Mouse (Mus musculus) heart, embryonic 13.5 days (tissue): ENCODE results near the gene Ulk3. TPM values are rescaled to one million over a fixed set of nuclear protein-coding genes. Genes with fewer than 3 reads are reported as not detected.

Experiments
- ATAC-seq: fragments of 200-750 bp; cut with Nextera tagmentation; 2 replicates; pipeline ENCODE4 v1.8.0; 2017; ENCODE audit warnings: moderate TSS enrichment; ENCODE audit not compliant: insufficient number of reproducible peaks, low FRiP score, low TSS enrichment; ENCODE audit errors: extremely low read depth
- H3K27ac ChIP-seq: fragments of 300-500 bp; sonication (generic); replicated peaks from 2 replicates; pipeline ENCODE4 v1.5.1; 2015; ENCODE audit warnings: moderate library complexity, mild to moderate bottlenecking, inconsistent platforms
- H3K27me3 ChIP-seq: fragments of 300-500 bp; sonication (generic); replicated peaks from 2 replicates; pipeline ENCODE4 v1.6.1; 2015; ENCODE audit warnings: mild to moderate bottlenecking, inconsistent platforms
- H3K36me3 ChIP-seq: fragments of 300-500 bp; sonication (generic); 2 replicates; pipeline ENCODE4 v1.6.1; 2015; ENCODE audit warnings: mild to moderate bottlenecking, inconsistent platforms
- H3K4me1 ChIP-seq: fragments of 300-500 bp; sonication (generic); 2 replicates; pipeline ENCODE4 v1.6.1; 2015; ENCODE audit warnings: inconsistent platforms
- H3K4me2 ChIP-seq: fragments of 300-500 bp; sonication (generic); 2 replicates; pipeline ENCODE4 v1.6.1; 2015; ENCODE audit warnings: inconsistent platforms, mild to moderate bottlenecking, moderate library complexity
- H3K4me3 ChIP-seq: fragments of 300-500 bp; sonication (generic); 2 replicates; pipeline ENCODE4 v1.5.1; 2015; ENCODE audit warnings: moderate library complexity, mild to moderate bottlenecking, inconsistent platforms
- H3K9ac ChIP-seq: fragments of 300-500 bp; sonication (generic); 2 replicates; pipeline ENCODE4 v1.6.1; 2015; ENCODE audit warnings: inconsistent platforms, mild to moderate bottlenecking, moderate library complexity
- H3K9me3 ChIP-seq: fragments of 300-500 bp; sonication (generic); 2 replicates; pipeline ENCODE4 v1.6.1; 2016; ENCODE audit warnings: inconsistent platforms
- WGBS: fragments of 180-500 bp; shearing (Covaris S2); methylation state at CpG from one replicate; pipeline ENCODE4 v1.1.7; 2015; ENCODE audit warnings: mixed read lengths; 5-methylcytosine and 5-hydroxymethylcytosine counted together
- polyA plus RNA-seq: library from polyadenylated mRNA; unstranded; fragments of >200 nt; fragmentation: Nextera tagmentation; extraction: Ambion mirVana; gene quantifications from 2 replicates; pipeline ENCODE4 v1.2.1, GENCODE M21; 2015

The Ulk3 gene
- polyA plus RNA-seq, 1 experiment from 2014 or later, result 17.1 TPM

- Histone ChIP-seq H3K27ac (no peak overlapping the region), H3K4me2 (no peak overlapping the region)
- ATAC-seq, result no peak
Observed at GRCm38 (mm10) chr9:57600620-57601352, 11.5 kb downstream of the Ulk3 start.

GRCm38 (mm10) chr9:57601353-57601706 lies 12.1 kb downstream of the Ulk3 start:
- Histone ChIP-seq H3K36me3 (peaks cover 3% of the 10 kb centered on the region), H3K27ac (no peak overlapping the region), H3K27me3 (peaks cover 27% of the 10 kb centered on the region), H3K4me3 (no peak overlapping the region), H3K9me3 (no peaks in the 10 kb centered on the region), H3K4me1 (peaks cover 56% of the 10 kb centered on the region), H3K4me2 (no peak overlapping the region), H3K9ac (no peak overlapping the region)
- 39% methylated on average over 2 of the region's 2 CpGs for WGBS
- no peak for ATAC-seq

More at GRCm38 (mm10) chr9:57600620-57601352, 11.5 kb downstream of the Ulk3 start:
- 1% methylated on average over 3 of the region's 3 CpGs for WGBS
- peaks cover 23% of the 10 kb centered on the region for H3K27me3 ChIP-seq
- H3K4me1 ChIP-seq, result peaks cover 53% of the 10 kb centered on the region
- H3K36me3 ChIP-seq, result peaks cover 7% of the 10 kb centered on the region
- no peak overlapping the region for H3K4me3 ChIP-seq
- H3K9ac ChIP-seq, result no peak overlapping the region
- H3K9me3 ChIP-seq, result no peaks in the 10 kb centered on the region

- Histone ChIP-seq H3K9me3 (no peaks in the 10 kb centered on the region), H3K9ac (no peak overlapping the region), H3K4me3 (no peak overlapping the region), H3K27ac (no peak overlapping the region), H3K27me3 (peaks cover 35% of the 10 kb centered on the region), H3K36me3 (no peaks in the 10 kb centered on the region), H3K4me1 (peaks cover 59% of the 10 kb centered on the region), H3K4me2 (no peak overlapping the region)
- WGBS, result 25% methylated on average over 8 of the region's 8 CpGs
- ATAC-seq, result no peak
Observed at GRCm38 (mm10) chr9:57602098-57602497, 12.8 kb downstream of the Ulk3 start.

- Histone ChIP-seq H3K27me3 (peaks cover 60% of the 10 kb centered on the region), H3K9me3 (no peaks in the 10 kb centered on the region), H3K36me3 (no peaks in the 10 kb centered on the region), H3K4me2 (no peak overlapping the region), H3K9ac (no peak overlapping the region), H3K4me3 (no peak overlapping the region), H3K4me1 (peaks cover 31% of the 10 kb centered on the region), H3K27ac (no peak overlapping the region)
- 60% methylated on average over 4 of the region's 4 CpGs for WGBS
- no peak for ATAC-seq
Observed at GRCm38 (mm10) chr9:57604875-57605274, 15.6 kb downstream of the Ulk3 start.

GRCm38 (mm10) chr9:57605503-57605902 lies 16.3 kb downstream of the Ulk3 start:
- WGBS, result 19% methylated on average over 9 of the region's 9 CpGs
- Histone ChIP-seq H3K4me2 (no peak overlapping the region), H3K9me3 (no peaks in the 10 kb centered on the region), H3K36me3 (no peaks in the 10 kb centered on the region), H3K27me3 (peaks cover 65% of the 10 kb centered on the region), H3K4me3 (no peak overlapping the region), H3K9ac (no peak overlapping the region), H3K27ac (no peak overlapping the region), H3K4me1 (peaks cover 25% of the 10 kb centered on the region)
- ATAC-seq, result no peak

GRCm38 (mm10) chr9:57606139-57606851 lies 17.0 kb downstream of the Ulk3 start, which contains the start of gene Cplx3:
TSS of gene Cplx3 (minus strand) at chr9:57606281.
- peak within 1 kb of the TSS; percentile 20 for H3K4me2 ChIP-seq
- H3K27me3 ChIP-seq, result peaks cover 65% of the 10 kb centered on the region
- peaks cover 17% of the 10 kb centered on the region for H3K4me1 ChIP-seq
- H3K4me3 ChIP-seq, result no peak within 1 kb of the TSS
- 6% methylated on average over 24 of the region's 24 CpGs for WGBS
- ATAC-seq, result 0 out of 2 replicates have a peak, but pooled peaks have one; percentile 43
- no peak within 1 kb of the TSS for H3K27ac ChIP-seq
- H3K36me3 ChIP-seq, result no peaks in the 10 kb centered on the region
- no peak within 1 kb of the TSS for H3K9ac ChIP-seq
- H3K9me3 ChIP-seq, result no peaks in the 10 kb centered on the region

GRCm38 (mm10) chr9:57609803-57610202 lies 20.6 kb downstream of the Ulk3 start:
- H3K4me1 ChIP-seq, result peaks cover 9% of the 10 kb centered on the region
- H3K4me2 ChIP-seq, result no peak overlapping the region
- no peaks in the 10 kb centered on the region for H3K9me3 ChIP-seq
- peaks cover 52% of the 10 kb centered on the region for H3K27me3 ChIP-seq
- whole genome bisulfite sequencing, result 42% methylated on average over 3 of the region's 3 CpGs
- H3K36me3 ChIP-seq, result no peaks in the 10 kb centered on the region
- no peak overlapping the region for H3K9ac ChIP-seq
- H3K4me3 ChIP-seq, result no peak overlapping the region
- no peak overlapping the region for H3K27ac ChIP-seq
- ATAC-seq, result no peak

- Histone ChIP-seq H3K4me3 (no peak overlapping the region), H3K9ac (no peak overlapping the region), H3K36me3 (no peaks in the 10 kb centered on the region), H3K4me1 (peaks cover 9% of the 10 kb centered on the region), H3K9me3 (no peaks in the 10 kb centered on the region), H3K4me2 (no peak overlapping the region), H3K27me3 (peaks cover 47% of the 10 kb centered on the region), H3K27ac (no peak overlapping the region)
- ATAC-seq, result no peak
- 51% methylated on average over 3 of the region's 3 CpGs for WGBS
Observed at GRCm38 (mm10) chr9:57610359-57610826, 21.1 kb downstream of the Ulk3 start.

- Histone ChIP-seq H3K9me3 (no peaks in the 10 kb centered on the region), H3K36me3 (no peaks in the 10 kb centered on the region), H3K27ac (no peak overlapping the region), H3K4me1 (0 out of 2 replicates have a peak, but pooled peaks cover 3% of the 10 kb centered on the region), H3K4me3 (no peak overlapping the region), H3K9ac (no peak overlapping the region), H3K27me3 (peaks cover 25% of the 10 kb centered on the region), H3K4me2 (no peak overlapping the region)
- WGBS, result 52% methylated on average over 7 of the region's 7 CpGs
- ATAC-seq, result no peak
Observed at GRCm38 (mm10) chr9:57612587-57612986, 23.3 kb downstream of the Ulk3 start.

- Histone ChIP-seq H3K4me3 (no peak overlapping the region), H3K36me3 (no peaks in the 10 kb centered on the region), H3K4me2 (no peak overlapping the region), H3K4me1 (0 out of 2 replicates have a peak, but pooled peaks cover 3% of the 10 kb centered on the region), H3K9ac (no peak overlapping the region), H3K27ac (no peak overlapping the region), H3K27me3 (peaks cover 14% of the 10 kb centered on the region), H3K9me3 (no peaks in the 10 kb centered on the region)
- no peak for ATAC-seq
- WGBS, result 69% methylated on average over 7 of the region's 7 CpGs
Observed at GRCm38 (mm10) chr9:57613975-57614374, 24.7 kb downstream of the Ulk3 start.

GRCm38 (mm10) chr9:57614786-57615185 lies 25.5 kb downstream of the Ulk3 start:
- Histone ChIP-seq H3K4me3 (no peak overlapping the region), H3K9ac (no peak overlapping the region), H3K4me2 (no peak overlapping the region), H3K4me1 (0 out of 2 replicates have a peak, but pooled peaks cover 3% of the 10 kb centered on the region), H3K36me3 (no peaks in the 10 kb centered on the region), H3K9me3 (no peaks in the 10 kb centered on the region), H3K27ac (no peak overlapping the region), H3K27me3 (peaks cover 6% of the 10 kb centered on the region; the same call in 1 of the 2 replicates)
- 72% methylated on average over 4 of the region's 4 CpGs for WGBS
- no peak for ATAC-seq
